Mouse (Mus musculus) cerebellum, adult 2 months (tissue): Measurements from ENCODE around the gene Iffo2. TPM values are rescaled to one million over a fixed set of nuclear protein-coding genes. Genes with fewer than 3 reads are reported as not detected.

ENCODE experiments used
- DNase-seq, 2 experiments: peaks; one replicate each; pipeline ENCODE4 v3.0.0; 2021
- H3K27ac ChIP-seq: fragments of 200-500 bp; 2 replicates; pipeline ENCODE4 v1.5.1; 2012; ENCODE audit warnings: low read length, control low read depth, inconsistent platforms; ENCODE audit not compliant: insufficient read depth
- H3K27me3 ChIP-seq: fragments of 200-500 bp; 2 replicates; pipeline ENCODE4 v1.6.1; 2012; ENCODE audit warnings: inconsistent platforms, mild to moderate bottlenecking, low read length, moderate library complexity; ENCODE audit not compliant: control insufficient read depth, insufficient read depth
- H3K4me1 ChIP-seq: fragments of 200-500 bp; 2 replicates; pipeline ENCODE4 v1.6.1; 2011; ENCODE audit warnings: low read length; ENCODE audit not compliant: control insufficient read depth, insufficient read depth
- H3K4me3 ChIP-seq: fragments of 200-500 bp; replicated peaks from 2 replicates; pipeline ENCODE3; 2011; ENCODE audit warnings: mild to moderate bottlenecking, low read depth, low read length, control low read depth; ENCODE audit not compliant: insufficient read depth
- CTCF ChIP-seq: fragments of 200-500 bp; IDR thresholded peaks from 2 replicates; pipeline ENCODE4 v1.5.1; 2011; ENCODE audit warnings: low read depth, mild to moderate bottlenecking, control low read depth, low read length, moderate library complexity, borderline replicate concordance; ENCODE audit not compliant: insufficient read depth
- POLR2A ChIP-seq: fragments of 200-500 bp; IDR thresholded peaks from 2 replicates; pipeline ENCODE4 v1.6.1; 2011; ENCODE audit warnings: low read length, control low read depth, borderline replicate concordance; ENCODE audit not compliant: insufficient read depth
- WGBS: fragments of 180-500 bp; shearing (Covaris S2); methylation state at CpG from one replicate; pipeline ENCODE4 v1.1.7; 2018; 5-methylcytosine and 5-hydroxymethylcytosine counted together
- polyA plus RNA-seq: library from polyadenylated mRNA; depleted of rRNA; stranded (reverse); fragments of >200 nt; gene quantifications from 2 replicates; pipeline ENCODE4 v1.2.3, GENCODE M21; 2012

Iffo2 gene
- polyA plus RNA-seq, 1 experiment = 19.1 TPM

- H3K27me3 ChIP-seq = no peaks in the 10 kb centered on the region
- peaks cover 37% of the 10 kb centered on the region for H3K4me1 ChIP-seq
- H3K27ac ChIP-seq = no peak overlapping the region
- peak overlapping the region; percentile 4 for H3K4me3 ChIP-seq
- WGBS = 57% methylated on average over 8 of the region's 8 CpGs
- peak in 1 of 2 experiments; percentile 13 for DNase-seq
- TF ChIP-seq CTCF = no peak
Measured at GRCm38 (mm10) chr4:139578389-139578788, 48.0 kb downstream of the Iffo2 start.

- TF ChIP-seq CTCF (no peak), POLR2A (no peak)
- Histone ChIP-seq H3K27ac (no peak overlapping the region), H3K27me3 (no peaks in the 10 kb centered on the region), H3K4me3 (no peak overlapping the region), H3K4me1 (peaks cover 39% of the 10 kb centered on the region)
- DNase-seq = peak; percentile 9 to 23
- 38% methylated on average over 10 of the region's 10 CpGs for WGBS
Measured at GRCm38 (mm10) chr4:139579003-139579402, 48.7 kb downstream of the Iffo2 start.

GRCm38 (mm10) chr4:139579466-139579865, 49.1 kb downstream of the Iffo2 start:
- Histone ChIP-seq H3K4me1 (peaks cover 44% of the 10 kb centered on the region), H3K27me3 (no peaks in the 10 kb centered on the region), H3K27ac (no peak overlapping the region), H3K4me3 (no peak overlapping the region)
- 42% methylated on average over 6 of the region's 6 CpGs for WGBS
- no peak for TF ChIP-seq POLR2A
- TF ChIP-seq CTCF = no peak
- DNase-seq = peak; percentile 7 to 25

- Histone ChIP-seq H3K4me3 (peak overlapping the region; percentile 48), H3K27me3 (no peaks in the 10 kb centered on the region), H3K4me1 (peaks cover 55% of the 10 kb centered on the region), H3K27ac (peak overlapping the region; percentile 77)
- TF ChIP-seq CTCF (no peak), POLR2A (no peak)
- 10% methylated on average over 15 of the region's 15 CpGs for WGBS
- peak; percentile 18 to 40 for DNase-seq
Measured at GRCm38 (mm10) chr4:139580663-139581336, 50.5 kb downstream of the Iffo2 start.

- 3% methylated on average over 6 of the region's 6 CpGs for WGBS
- Histone ChIP-seq H3K27ac (peak overlapping the region; percentile 77), H3K27me3 (no peaks in the 10 kb centered on the region), H3K4me1 (peaks cover 62% of the 10 kb centered on the region), H3K4me3 (peak overlapping the region; percentile 48)
- DNase-seq = peak; percentile 56
- TF ChIP-seq POLR2A = no peak
- TF ChIP-seq CTCF = no peak
Measured at GRCm38 (mm10) chr4:139581427-139582051, 51.2 kb downstream of the Iffo2 start.

- H3K27ac ChIP-seq = no peak overlapping the region
- TF ChIP-seq POLR2A (no peak), CTCF (no peak)
- WGBS = 37% methylated on average over 6 of the region's 6 CpGs
Measured at GRCm38 (mm10) chr4:139582346-139582745, 52.0 kb downstream of the Iffo2 start.

GRCm38 (mm10) chr4:139582903-139583302, 52.6 kb downstream of the Iffo2 start:
- WGBS = 10% methylated on average over 3 of the region's 3 CpGs
- H3K4me1 ChIP-seq = peaks cover 76% of the 10 kb centered on the region
- H3K27ac ChIP-seq = no peak overlapping the region; the same call in 1 of the 2 replicates
- no peak for TF ChIP-seq POLR2A
- no peak for TF ChIP-seq CTCF
- DNase-seq = peak; percentile 21 to 27
- no peaks in the 10 kb centered on the region for H3K27me3 ChIP-seq
- H3K4me3 ChIP-seq = no peak overlapping the region

More at GRCm38 (mm10) chr4:139582346-139582745, 52.0 kb downstream of the Iffo2 start:
- Histone ChIP-seq H3K4me3 (no peak overlapping the region), H3K4me1 (peaks cover 70% of the 10 kb centered on the region), H3K27me3 (no peaks in the 10 kb centered on the region)
- peak; percentile 22 to 32 for DNase-seq
